Mouse (Mus musculus) layer of hippocampus, postnatal 10 days (tissue): Measurements from ENCODE around the gene Rab37. TPM values are rescaled to one million over a fixed set of nuclear protein-coding genes. Genes with fewer than 3 reads are reported as not detected.

ENCODE experiments used
- DNase-seq, 2 experiments: peaks; one replicate each; pipeline ENCODE4 v3.0.0; 2021; ENCODE audit warnings: low spot score in 2 of 2
- total RNA-seq, 2 experiments: library from RNA; stranded (reverse); gene quantifications; 2 replicates each; pipeline ENCODE4 v1.2.3; 2021

Gene Rab37
- total RNA-seq, 2 experiments from 2014 or later, result 0.91 to 1.6 TPM

DNA sequence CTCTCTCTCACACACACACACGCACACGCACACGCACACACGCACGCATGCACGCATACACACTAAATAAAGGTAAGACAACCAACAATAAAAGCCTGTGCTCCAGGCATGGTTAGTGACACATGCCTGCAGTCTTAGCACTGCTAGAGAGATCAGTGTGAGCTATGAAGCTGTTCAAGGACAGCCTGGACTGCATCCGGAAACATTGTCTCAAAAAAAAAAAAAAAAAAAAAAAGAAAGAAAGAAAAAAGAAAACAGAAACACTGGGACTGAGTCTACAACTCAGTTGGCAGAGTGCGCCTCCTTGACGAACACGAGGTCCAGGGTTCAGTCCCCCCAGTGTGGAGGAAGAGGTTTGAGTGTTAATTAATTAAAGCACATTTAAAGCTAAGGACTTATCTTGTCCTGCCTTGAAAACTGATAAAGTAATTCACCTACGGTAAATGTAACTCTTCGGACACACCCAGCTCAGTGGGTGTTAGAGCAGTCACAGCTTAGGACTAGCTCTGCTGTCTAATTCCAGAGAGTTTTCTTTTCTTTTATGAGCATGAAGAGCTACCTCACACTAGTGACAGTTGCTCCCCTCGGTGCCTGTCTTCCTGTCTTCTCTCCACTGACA, 38.4 kb downstream of the Rab37 start:
- no peak for DNase-seq

GRCm38 (mm10) chr11:115131768-115132381, 40.6 kb downstream of the Rab37 start:
- no peak for DNase-seq

DNA sequence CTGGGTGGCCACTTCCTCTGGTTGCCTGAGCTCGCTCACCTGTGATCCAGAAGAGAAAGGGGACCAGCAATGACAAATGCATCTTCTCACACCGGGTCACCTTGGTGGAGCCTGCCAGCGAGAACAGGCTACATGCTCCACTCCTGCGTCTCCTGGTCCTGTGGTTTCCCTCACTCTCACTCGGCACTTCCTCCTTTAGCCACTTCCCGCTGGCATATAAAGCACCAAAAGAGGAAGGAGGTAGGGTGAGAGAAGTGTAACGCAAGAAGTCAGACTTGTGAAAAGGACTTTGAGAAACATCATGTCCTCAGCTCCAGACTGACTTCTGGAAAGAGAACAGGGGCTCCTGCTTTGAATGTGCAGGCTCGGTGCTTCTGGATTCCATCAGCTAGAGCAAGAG, 42.6 kb downstream of the Rab37 start, which contains the start of gene Cd300lf:
Cd300lf (minus strand) TSS at position 193 of the 400 bp plus-strand sequence.
- no peak for DNase-seq

GRCm38 (mm10) chr11:115138597-115139262, 47.5 kb downstream of the Rab37 start:
- no peak for DNase-seq

DNA sequence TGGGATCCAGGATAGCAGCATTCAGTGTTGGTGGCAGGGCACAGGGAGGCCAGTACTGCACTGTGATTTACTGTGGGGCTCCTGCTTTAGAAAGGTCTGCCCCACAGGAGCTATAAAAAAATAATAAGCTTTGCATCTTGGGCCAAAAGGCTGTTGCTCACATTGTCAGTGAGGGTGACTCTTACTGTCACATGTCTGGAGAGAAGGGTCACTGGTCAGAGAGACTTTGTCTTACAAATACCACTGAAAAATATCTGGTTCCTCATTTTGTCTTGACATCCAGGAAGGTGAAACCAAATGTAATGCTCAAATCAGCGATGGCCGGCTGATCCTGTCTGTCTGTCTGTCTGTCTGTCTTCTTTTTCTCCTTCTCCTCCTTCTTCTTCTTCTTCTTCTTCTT, 50.7 kb downstream of the Rab37 start:
- DNase-seq, result no peak

- DNase-seq, result no peak
Measured at GRCm38 (mm10) chr11:115147813-115148212, 56.6 kb downstream of the Rab37 start.

- no peak for DNase-seq
Measured at GRCm38 (mm10) chr11:115150741-115151254, 59.6 kb downstream of the Rab37 start.

DNA sequence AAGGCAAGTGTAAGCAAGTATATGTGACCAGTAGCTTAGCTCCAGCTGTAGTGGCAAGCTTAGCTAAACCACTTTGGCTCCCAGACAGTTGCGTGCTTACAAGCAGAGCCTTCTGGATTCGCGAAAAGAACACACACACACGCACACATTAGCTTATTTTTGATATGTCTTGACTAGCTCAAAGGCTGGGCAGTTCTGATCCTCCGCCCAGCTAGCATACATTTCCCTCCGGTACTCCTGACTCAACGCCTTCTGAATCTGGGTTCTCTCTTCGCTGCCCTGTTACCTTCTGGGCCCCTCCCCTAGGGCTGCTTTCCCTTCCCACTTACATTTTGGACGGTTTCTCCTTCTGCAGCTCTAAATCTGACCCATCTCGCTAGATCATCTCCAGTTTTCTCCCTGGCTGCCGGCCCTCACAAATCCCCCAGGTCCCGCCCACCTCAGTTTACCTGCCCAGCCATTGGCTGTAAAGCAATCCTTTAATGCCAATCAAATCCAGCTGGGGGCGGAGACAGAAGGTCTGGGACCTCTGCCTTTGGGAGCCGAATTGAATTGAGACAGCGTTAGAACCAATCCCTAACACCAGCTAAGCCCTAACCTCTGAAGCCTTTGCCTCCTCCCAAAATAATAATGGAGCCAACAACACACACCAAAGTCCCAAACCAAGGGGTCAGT, 60.7 kb downstream of the Rab37 start:
- peak; percentile 60 to 67 for DNase-seq

- no peak for DNase-seq
Measured at GRCm38 (mm10) chr11:115153088-115153487, 61.9 kb downstream of the Rab37 start.

- DNase-seq, result peak; percentile 62 to 75
Measured at GRCm38 (mm10) chr11:115153699-115154292, 62.6 kb downstream of the Rab37 start.

GRCm38 (mm10) chr11:115155053-115155634, 63.9 kb downstream of the Rab37 start:
- no peak for DNase-seq

- DNase-seq, result no peak
Measured at GRCm38 (mm10) chr11:115157933-115158719, 66.9 kb downstream of the Rab37 start.

DNA sequence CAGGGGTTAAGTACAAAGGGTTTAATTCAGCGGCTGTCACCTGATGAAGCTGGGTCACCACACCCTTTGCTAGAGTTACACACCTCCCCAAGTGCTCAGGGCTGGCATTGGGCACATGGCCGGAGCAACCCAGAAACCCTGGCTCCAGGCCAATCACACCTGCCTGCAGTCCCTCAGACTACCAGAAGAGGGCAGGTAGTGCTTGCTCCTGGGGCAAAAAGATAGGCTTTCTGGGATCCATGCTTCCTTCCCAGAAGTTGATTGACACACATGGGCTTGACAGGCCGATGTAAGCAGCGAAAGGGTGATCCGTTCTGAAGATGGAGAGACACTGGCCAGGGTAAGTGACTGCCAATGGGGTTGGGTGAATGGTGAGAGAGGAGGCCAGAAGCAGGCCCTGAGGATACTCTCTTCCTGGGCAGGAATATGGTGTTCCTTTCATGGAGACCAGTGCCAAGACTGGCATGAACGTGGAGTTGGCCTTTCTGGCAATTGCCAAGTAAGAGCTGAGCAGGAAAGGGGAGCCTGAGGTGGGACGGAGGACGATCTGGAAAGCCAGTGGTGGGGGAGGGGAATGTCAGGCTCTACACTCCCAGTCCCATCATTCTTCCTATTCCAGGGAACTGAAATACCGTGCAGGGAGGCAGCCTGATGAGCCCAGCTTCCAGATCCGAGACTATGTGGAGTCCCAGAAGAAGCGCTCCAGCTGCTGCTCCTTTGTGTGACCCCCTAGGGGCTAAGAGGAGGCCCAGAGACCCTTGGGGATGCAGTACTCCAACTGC, 69.0 kb downstream of the Rab37 start:
- DNase-seq, result peak; percentile 79 to 81

- peak; percentile 86 to 89 for DNase-seq
Measured at GRCm38 (mm10) chr11:115160883-115161577, 69.8 kb downstream of the Rab37 start.

- DNase-seq, result no peak
Measured at GRCm38 (mm10) chr11:115161578-115162204, 70.5 kb downstream of the Rab37 start.

DNA sequence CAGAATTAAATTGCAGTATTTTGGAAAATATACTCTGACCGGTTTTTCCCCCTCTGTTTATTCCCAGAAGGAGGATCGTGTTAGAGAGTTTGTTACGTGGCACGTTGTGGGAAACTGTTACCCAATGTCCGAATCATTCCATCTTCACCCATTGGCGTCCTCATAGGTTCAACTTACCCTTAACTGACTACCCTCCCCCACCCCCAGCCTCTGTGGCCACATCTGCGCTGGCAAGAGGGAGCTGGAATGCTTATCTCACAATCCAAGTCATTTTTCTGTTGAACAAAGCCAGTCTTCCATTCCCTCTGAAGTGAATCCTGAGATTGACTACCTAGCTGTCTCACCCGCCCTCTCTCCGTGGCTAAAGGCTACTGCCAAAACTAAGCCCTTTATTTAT, 71.0 kb downstream of the Rab37 start:
- DNase-seq, result no peak

DNA sequence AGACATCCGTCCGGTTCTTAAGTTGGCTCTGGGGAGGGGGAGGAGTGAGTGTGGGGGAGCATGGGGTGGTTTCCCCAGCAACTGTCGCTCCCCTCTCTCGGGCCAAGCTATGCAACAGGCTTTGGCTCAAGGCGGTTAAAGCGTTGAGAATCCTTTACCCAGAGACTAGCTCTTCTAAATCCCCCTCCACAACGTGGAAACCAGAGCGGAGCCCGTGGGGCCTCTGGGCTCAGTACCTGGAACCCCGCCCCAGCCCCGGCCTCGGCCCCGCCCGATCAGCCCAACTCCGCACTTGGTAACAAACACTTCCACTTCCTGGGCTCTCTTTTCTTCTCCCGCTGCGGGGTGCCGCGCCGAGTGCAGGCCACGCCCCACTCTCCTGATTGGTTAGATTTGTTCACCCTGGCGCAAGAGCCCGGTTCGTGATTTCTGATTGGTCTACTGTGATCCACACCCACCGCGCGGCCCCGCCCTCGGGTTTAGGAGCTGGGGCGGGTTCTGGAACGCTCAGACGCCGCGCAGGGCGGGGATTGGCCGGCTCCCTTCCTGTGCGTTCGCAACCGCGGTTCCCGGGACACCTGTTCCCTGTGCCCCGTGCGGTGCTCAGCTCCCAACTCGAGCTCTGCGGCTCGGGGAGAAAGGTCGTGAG, 71.7 kb downstream of the Rab37 start, which contains the start of gene Slc9a3r1:
Slc9a3r1 (plus strand) TSS at position 510 of the 649 bp plus-strand sequence.
- DNase-seq, result peak; percentile 93 to 96
